Mouse (Mus musculus): ENCODE data around the gene Coq5. TPM values are rescaled to one million over a fixed set of nuclear protein-coding genes. Genes with fewer than 3 reads are reported as not detected.

Coq5 gene
- total RNA-seq, 2 experiments from 2014 or later: 54.4 to 59.8 TPM

DNA sequence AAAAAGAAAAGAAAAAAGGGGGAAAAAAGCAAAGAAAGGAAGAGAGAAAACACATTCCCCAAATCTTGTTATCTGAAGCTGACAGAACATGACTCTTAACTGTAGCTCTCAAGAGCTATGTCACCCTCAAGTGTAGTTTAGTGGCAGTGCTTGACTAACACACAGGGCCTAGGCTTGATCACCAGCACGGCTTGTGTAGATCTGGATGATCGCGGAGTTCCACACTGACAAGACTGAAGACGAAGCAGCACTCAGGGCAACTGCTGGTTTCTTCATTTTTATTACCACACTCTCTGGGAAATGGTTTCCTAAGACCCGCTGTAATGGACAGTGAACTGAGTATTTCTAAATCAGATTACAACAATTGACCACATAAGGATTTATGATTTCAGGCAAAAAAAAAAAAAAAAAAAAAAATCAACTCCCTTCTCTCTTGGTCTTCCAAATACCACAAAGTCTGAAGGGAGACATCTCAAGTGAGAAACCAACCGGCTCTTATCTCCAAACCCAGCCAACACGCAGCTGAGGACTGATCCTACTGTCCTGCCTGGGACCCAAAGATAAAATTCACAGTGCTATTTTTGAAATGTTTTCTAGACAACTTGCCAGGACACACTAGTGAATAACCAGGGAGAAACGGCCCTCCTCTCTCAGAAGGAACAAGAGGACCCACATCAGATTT, 12.5 kb upstream of the Coq5 start:
- no peak for DNase-seq (ENCODE audit: low spot score in 2 of 2)

DNA sequence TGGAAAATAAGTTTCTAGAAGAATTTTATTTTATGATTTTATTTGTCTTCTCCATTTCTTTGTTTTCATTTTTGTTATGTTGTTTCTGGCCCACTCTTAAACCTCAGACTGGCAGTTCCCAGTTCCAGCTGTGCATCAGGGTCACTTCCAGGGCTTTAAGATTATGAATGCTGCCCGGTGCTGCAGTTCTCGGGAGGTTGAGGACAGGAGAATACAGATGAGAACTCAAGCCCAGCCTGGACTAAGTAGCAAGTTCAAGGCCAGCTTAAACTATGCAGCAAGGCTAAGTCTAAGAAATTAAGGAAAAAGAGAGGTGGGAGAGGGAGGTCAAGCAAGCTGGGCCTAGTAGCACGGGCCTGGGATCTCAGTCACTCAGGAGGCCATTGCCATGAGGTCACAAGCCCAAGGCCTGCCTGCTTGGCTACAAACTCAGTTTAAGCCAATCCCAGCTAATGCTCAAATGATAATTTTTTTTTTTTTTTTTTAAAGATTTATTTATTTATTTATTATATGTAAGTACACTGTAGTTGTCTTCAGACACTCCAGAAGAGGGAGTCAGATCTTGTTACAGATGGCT, 11.9 kb upstream of the Coq5 start:
- no peak for DNase-seq (ENCODE audit: low spot score in 2 of 2)

DNA sequence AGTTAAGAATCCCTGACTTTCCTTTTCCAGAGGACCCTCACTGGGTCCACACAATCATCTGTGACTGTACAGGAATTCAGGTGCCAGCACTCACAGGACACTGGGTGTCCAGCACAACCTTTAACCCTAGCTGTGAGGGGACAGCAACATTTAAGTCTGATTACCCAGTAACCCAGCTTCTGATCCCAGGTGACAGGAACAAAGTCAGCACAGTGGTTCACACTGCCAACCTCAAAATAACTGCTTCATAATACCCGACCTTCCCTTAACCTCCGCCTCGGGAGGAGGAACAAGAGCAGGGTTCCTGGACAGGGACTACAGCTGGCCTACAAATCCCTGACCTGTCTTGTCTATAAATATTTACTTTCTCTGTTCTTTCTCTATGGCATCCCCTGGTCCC, 11.2 kb upstream of the Coq5 start:
- no peak for DNase-seq (ENCODE audit: low spot score in 2 of 2)

DNA sequence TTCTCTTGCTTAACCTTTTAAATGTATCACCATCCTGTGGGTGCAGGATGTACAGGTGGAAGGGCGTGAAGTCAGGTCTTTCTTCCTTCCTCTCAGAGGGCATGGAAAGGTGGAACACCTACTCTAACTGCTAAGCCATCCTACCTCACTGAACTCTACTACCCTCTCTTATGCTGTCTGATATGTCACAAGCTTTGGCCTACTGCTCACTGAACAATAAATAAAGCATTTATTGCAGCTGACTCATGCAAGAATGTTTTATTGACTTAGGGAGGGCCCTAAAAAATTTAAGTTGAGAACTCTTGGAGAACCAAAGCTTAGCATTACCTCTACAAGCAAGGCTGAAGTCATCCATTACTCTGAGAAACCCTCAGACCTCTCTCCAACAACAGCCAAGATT, 9.5 kb upstream of the Coq5 start:
- no peak for DNase-seq (ENCODE audit: low spot score in 2 of 2)

DNA sequence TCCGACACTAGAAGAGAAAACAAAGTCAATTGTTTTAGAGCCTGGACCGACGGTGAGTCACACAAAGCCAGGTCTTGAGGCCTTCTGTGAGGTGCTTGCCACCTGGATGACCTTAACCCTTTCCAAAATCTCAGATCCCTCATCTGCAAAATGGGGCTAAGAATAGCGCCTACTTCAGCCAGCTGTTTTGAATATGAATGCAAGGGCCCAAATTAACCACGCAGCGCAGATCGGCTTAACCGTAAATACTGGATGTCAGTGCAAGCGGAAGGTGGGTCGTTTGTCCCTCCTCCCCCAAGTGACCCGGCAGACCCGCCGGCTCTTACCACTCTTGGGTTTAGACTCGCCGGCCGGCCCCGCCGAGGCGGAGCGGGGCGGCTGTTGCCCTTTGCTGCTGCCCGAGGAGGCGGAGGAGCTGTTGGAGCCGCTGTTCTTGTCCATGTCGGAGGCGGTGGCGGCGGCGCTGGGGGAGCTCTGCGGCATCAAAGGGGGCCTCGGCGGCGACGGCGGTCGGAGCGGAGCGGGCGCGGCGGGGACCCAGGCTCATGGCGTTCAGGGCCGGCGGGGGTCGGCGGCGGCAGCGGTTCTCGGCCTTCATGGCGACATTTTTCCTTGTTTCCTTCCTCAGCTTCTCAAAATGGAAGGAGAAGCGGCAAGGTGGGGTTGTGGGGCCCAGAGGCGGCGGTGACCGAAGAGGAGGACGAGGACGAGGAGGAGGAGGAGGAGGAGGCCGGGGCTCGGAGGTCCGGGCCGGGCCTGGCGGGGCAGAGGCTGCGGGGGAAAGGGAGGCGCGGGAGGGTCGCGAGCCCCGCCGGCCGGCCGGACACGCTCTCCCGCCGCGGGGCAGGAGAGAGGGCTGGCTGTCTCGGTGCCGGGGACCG, 7.3 kb upstream of the Coq5 start:
- peak; percentile 18 to 21 for DNase-seq (ENCODE audit: low spot score in 2 of 2)

DNA sequence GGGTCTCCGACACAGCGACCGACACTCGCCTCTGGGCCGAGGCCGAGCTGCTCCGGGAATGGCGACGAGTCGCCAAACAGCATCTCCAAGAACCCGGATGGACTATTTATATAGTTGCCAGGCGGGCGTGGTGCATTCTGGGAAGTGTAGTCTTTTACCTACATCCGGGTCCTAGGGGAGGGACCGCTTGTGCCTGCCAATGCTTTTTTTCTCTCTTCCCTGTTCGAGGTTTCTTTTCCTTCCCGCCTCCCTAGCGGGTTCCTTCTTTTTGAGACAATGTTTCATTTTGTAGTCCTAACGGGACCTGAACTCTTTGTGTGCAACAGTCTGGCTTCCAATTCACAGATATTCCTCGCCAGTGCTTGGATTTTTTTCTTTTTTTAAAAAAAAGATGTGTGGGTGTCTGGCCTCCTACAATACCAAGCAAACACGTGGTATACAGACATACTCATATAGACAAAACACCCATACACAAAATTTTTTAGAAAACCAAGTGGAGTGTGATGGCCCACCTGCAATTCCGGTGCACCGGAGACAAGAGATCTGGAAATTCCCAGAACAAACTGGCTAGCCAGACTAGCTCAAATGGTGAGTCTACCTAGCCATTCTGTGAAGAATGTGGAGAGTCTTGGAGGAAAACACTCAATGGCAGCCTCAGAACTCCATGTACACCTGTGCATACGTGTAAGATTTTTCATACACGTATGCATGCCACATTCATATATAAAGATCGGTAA, 6.5 kb upstream of the Coq5 start, which contains the start of gene Rnf10:
Rnf10 (minus strand) TSS at position 87 of the 737 bp plus-strand sequence.
- DNase-seq (ENCODE audit: low spot score in 2 of 2): peak; percentile 91 to 96

DNA sequence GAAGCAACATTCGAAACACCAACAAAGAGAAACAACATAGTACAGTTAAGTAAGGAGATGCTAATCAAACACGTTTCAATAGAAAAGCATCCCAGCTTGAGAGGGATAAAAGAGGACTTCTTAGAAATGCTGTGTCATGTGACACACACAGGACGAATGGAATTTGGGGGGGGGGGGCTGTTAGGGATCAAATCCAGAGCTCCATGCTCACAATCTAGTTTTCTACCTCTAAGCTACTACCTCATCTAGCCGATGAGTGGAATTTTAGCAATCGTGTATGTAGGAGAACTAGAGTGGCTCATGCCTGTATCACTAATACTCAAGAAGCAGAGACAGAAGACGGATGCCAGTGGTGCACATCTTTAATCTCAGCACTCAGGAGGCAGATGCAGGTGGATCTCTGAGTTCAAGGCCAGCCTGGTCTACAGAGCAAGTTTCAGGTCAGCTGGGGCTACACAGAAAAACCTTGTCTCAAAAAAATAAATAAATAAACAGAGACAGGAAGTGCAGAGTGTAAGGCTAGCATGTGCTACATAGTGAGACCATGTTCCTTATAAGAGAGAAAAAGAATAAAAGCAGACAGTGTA, 5.8 kb upstream of the Coq5 start:
- no peak for DNase-seq (ENCODE audit: low spot score in 2 of 2)

DNA sequence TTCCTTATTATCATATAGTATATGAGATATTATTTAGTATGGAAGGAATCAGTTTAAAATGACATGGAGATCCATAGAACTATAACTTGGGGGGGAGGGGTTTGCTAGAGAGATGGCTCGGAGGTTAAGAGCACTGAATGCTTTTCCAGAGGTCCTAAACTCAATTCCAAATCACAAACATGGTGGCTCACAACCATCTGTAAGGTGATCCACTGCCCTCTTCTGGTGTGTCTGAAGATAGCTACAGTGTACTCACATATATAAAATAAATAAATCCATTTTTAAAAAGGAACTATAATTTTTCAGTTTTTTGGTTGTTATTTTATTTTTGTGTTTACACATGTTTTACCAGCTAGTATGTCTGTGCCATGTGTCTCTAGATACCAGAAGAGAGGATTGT, 5.1 kb upstream of the Coq5 start:
- DNase-seq (ENCODE audit: low spot score in 2 of 2): no peak

DNA sequence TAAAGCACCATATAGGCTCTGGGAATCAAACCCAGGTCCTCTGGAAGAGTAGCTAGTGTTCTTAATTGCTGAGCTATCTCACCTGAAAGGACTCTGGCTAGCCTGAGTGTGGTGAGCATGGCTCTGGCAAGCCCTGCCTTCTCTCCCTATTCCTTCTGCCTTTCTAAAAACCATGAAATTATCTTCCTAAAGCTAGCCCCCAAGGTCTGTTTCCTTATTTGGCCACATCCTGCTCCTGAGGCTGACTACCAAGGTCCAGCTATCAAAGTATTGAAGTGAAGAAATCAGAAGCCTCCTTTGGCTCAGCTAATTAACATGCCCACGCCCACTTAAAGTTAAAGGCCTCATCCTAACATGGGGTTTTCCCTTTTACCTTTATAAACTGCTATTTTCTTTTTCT, 4.7 kb upstream of the Coq5 start:
- DNase-seq (ENCODE audit: low spot score in 2 of 2): no peak

DNA sequence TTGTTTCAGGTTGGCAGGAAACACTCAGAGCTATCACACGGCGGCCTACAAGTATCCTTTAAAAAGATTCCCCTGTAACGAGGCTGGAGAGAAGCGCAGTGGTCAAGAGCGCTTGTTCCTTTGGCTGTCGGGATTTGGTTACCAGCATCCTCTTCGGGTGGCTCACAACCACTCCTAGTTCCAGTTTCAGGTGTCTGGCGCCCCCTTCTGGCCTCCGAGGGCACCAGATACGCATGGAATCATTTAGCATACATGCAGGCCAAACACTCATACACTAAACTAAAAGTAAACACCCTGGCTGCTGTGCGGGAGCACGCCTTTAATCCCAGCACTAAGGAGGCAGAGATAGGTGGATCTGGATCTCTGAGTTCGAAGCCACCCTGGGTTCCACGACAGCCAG, 3.5 kb upstream of the Coq5 start:
- DNase-seq (ENCODE audit: low spot score in 2 of 2): no peak

DNA sequence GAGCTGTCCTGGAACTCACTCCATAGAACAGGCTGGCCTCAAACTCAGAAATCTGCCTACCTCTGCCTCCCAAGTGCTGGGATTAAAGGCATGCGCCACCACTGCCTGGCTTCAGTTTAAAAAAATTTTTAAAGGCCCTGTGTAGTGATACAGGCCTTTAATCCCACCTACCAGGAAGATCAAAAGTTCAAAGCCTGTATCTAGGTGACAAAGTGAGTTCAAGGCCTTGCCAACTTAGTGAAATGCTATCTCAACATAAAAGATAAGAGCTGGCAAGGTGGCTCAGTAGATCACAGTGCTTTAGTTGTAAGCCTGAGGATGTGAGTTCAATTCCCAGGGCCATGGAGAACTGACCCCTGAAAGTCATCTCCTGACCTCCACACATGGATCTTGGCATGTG, 1.4 kb upstream of the Coq5 start:
- no peak for DNase-seq (ENCODE audit: low spot score in 2 of 2)

DNA sequence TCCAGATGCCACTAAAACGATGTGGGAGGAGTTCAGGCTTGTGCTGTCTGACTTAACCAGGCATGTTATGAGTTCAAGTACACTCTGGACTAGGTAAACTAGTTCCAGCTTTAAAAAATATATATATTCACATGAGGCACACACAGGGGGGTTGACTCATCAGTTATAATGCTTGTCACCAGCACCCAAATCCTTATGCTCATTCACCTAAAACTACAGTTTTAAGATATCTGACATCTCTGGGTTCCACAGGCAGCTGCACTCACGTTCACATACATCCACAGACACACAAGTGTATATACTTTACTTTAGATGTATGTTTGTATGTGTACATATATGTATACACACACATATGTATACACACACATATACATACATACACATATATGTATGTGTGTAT, 681 bp upstream of the Coq5 start:
- no peak for DNase-seq (ENCODE audit: low spot score in 2 of 2)

DNA sequence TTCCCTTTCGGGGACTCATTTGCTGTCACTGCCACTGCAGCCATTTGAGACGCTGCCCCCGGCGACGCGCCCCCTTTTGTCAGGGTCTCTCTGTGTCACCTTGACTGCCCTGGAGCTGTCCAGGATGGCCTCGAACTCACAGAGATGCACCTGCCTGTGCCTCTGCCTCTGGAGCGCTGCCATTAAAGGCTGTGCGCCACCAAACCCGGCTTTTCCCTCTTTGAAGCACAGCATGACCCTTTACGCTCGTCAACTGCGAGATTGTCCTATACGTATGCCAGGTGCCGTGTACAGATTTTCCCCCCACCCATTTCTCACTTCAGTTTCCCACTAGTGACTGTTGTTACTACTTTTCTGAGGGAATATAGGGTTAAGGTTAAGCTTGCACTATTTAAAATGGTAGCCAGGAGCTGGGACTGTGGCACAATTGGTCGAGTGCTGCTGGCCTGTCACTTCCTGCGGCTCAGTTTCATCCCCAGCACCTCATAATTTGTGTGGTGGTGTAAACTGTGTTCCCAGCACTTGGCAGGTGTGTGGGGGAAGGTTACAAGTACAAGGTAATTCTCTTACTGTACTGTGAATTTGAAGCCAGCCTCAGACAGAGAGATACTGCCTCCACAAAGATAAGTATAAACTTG, 703 bp downstream of the Coq5 start:
- DNase-seq (ENCODE audit: low spot score in 2 of 2): peak in 1 of 2 experiments; percentile 18

DNA sequence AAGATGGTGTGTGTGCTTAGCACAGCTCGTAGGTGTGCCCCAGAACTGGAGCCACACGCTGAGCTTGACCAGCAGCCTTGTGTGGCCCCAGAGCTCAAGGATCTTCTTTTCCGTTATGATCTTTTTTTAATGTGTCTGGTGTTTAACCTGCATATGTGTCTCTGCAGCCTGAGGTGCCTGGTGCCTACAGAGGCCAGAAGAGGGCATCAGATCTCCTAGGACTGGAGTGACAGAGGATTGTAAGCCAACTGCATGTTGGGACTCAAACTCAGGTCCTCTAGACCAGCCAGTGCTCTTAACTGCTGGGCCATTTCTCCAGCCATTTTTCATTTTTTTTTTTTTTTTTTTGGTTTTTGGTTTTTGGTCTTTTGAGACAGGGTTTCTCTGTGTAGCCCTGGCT, 5.3 kb downstream of the Coq5 start:
- DNase-seq (ENCODE audit: low spot score in 2 of 2): no peak

DNA sequence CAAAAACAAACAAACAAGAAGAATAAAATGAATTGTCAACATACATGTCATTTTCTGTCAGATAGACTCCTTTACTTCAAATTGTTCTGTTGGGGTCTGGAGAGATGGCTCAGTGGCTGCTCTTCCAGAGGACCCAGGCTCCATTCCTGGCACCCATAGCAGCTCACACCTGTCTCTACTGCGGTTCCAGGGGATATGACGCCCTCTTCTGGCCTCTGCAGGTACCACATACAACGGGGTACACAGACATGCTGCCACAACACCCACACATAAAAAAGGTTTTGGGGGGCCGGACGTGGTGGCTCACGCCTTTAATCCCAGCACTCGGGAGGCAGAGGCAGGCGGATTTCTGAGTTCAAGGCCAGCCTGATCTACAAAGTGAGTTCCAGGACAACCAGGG, 14.7 kb downstream of the Coq5 start:
- no peak for DNase-seq (ENCODE audit: low spot score in 2 of 2)

DNA sequence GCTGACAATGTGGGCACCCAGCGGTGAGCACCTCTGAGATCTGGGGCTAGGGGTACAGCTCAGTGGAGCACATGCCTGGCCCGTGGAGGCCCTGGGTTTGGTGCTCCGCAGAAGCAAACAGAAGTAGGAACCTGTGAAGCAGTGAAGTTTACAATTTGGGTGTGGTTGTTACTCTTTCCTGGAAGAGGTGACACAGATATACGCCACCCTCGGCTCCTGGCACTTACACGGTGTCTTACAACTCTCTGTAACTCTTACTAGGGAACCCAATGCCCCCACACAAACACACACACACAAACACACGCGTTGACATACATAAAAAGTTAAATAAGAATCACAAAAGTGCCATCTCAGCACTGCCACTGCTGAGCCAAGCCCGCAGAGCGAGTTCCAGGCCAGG, 16.9 kb downstream of the Coq5 start:
- no peak for DNase-seq (ENCODE audit: low spot score in 2 of 2)

DNA sequence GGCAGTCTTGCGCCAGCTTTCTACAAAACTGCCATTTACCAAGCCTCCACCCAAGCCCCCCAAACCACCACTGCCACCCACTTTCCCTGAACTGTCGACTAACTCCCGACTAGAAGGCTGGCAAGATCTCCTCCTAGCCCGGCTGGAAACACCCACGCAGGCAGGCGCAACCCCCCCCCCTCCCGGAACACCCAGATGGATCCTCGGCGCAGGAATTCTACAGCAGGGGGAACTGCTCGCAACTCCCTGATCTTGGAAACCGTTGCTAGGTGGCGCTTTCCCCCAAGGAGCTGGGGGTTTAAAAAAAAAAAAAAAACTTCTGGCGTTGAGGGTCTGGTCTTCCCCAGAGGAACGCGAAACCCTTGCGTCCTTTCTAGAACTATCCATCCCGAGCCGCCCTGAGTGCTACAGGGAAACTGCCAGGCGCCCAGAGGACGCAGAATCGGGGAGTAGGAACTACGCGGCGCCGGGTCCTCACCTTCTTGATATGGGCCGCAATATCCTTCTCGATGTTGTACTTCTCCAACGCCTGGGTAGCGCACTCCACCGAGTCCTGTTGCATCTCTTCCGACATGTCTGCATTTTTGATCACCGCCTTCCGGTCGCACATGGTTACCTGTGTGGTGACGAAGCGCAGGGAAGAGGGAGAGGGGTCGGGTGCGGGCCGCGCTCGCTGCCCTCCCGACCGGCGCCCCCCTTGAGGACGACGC, 20.7 kb downstream of the Coq5 start:
- DNase-seq (ENCODE audit: low spot score in 2 of 2): peak in 1 of 2 experiments; percentile 24

DNA sequence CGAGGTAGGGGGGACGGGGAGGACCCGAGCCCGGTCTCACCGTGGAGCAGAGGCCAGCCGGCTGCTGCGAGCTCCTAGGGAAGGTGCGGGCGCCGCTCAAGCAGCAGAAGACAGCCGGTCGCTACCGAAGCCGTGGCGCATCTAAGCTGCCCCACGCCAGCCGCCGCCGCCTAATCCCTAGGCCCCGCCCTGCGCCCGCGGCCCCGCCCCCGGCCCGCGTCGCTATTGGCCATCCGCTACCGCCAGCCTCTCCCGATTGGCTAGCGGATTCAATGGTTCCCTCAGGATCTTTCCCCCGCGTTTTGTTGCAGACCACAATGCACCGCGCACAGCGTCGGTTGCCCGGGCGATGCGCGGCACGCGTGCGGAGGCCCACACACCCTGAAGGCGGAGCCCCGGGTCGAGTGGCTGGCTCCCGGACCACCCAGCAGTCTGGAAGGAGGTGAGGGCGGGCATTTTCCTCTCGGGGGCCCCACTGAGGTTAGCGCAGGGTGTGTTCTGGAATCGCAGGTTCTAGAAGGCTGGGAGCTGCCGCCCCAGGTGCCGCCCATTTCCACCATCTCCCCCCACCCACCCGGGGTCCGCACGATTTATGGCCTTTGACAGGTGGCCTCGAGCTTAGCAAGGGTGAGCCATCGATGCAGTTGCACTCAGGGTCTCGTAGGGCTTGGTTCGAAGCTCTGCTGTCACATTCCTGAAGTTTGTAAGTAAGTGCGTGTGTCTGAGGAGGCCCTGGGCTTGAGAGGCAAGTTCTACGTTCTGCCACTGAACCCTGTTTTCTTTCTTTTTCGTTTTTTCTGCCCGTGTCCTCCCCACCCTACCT, 21.5 kb downstream of the Coq5 start, which contains the start of gene Dynll1:
Dynll1 (minus strand) TSS at position 208 of the 823 bp plus-strand sequence.
- peak; percentile 99 to 100 for DNase-seq (ENCODE audit: low spot score in 2 of 2)

DNA sequence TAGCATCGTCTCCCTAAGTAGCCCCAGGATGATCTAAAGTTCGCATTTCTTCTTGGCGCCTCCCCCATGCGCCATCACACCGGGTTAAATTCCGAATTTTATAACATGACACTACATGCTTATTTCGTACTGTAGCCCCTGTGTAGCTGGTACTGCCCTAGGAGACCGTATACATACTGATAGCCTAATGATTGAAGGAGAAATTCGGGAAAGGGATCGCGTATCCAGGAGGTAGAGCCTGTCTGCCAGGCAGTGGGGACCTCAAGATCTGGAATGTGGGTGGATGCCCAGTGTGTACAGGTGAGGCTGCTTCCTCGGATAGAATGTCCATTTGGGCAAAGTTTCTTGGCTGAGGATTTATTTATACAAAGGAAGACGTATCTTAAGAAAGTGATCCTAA, 22.1 kb downstream of the Coq5 start:
- DNase-seq (ENCODE audit: low spot score in 2 of 2): no peak

Measured in adrenal gland, postnatal 4 days (tissue).